Mouse (Mus musculus) bone marrow, adult 2 months (tissue): ENCODE measurements around the gene Grip1.

Experiments
- CTCF ChIP-seq: fragments of 200-500 bp; IDR thresholded peaks from 2 replicates; pipeline ENCODE4 v1.5.1; 2011; ENCODE audit warnings: low read length, control low read depth; ENCODE audit not compliant: control insufficient read depth, insufficient read depth
- POLR2A ChIP-seq: fragments of 200-500 bp; IDR thresholded peaks from 2 replicates; pipeline ENCODE4 v1.6.1; 2011; ENCODE audit warnings: low read depth, mild to moderate bottlenecking, control low read depth, low read length, borderline replicate concordance; ENCODE audit not compliant: control insufficient read depth

GRCm38 (mm10) chr10:120035211-120035733 is 581.6 kb downstream of the Grip1 start:
- no peak for TF ChIP-seq CTCF
- no peak for TF ChIP-seq POLR2A
